Mouse (Mus musculus) E14TG2a.4 (cell line): Measurements from ENCODE around the gene Nxph3.

Source experiments
- CTCF ChIP-seq: conservative IDR thresholded peaks from 2 replicates; pipeline ENCODE4 v1.5.1; 2014; ENCODE audit warnings: low read length
- POU5F1 ChIP-seq: IDR thresholded peaks from 2 replicates; pipeline ENCODE4 v1.6.1; 2014; ENCODE audit warnings: low read length, borderline replicate concordance

DNA sequence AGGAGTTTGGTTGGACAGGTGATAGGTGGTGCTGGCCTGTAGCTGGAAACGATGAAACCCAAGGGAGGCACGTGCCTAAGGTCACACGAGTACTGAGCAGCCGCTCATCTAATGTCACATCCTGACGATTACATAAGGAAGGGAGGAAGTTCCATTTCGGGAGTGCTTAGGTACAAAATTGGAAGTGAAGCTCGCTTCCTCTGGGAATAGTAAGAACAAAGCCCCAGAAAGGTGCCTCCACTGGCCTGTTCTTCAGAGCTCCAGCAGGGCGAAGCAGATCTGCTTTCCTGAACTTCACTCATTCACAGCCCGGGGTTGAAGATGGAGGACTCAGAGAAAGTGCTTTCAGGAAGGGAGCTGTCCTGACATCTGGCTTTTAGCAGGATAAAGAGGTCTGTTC lies 20.4 kb downstream of the Nxph3 start:
- no peak for TF ChIP-seq CTCF
- TF ChIP-seq POU5F1: no peak
